In the genomic region with DNA sequence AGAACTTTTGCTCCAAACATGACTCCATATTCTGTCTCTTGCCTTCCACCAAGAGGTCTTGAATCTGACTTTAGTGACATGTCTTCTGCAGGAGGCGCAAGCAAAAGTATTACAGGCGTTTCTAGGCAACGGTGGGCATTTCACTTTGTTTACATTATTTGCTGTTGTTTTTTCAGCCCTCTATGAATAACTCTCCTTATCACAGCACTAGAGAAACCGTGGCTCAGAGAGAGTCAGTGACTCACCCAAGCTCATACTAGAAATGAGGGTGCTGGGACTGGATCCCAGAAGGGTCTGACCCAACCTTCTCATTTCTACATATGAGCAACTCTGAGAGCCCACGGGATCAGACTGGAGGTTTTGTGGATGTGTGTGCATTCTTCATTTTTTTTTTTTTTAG, we compare ENCODE assay signal across 28 mouse cellular contexts. TPM values are rescaled to one million over a fixed set of nuclear protein-coding genes. Genes with fewer than 3 reads are reported as not detected.
"Had no signal": no experiment of that assay in that cellular context is flagged by ENCODE, and none has a peak within 500 bp of the region (broad histone marks: within the 10 kb centered on the region; RNA-seq: fewer than 3 reads in every experiment).

No protein-coding gene starts in this region.

- H3K36me3 ChIP-seq: limb, embryonic 12.5 days; limb, embryonic 15.5 days had no signal

- ATAC-seq: intestine, postnatal 0 days; liver, postnatal 0 days had no signal

- H3K4me3 ChIP-seq: left cerebral cortex, adult 2 months; limb, embryonic 12.5 days; limb, embryonic 15.5 days; megakaryocyte, embryonic 14.5 days had no signal

- H3K27me3 ChIP-seq: limb, embryonic 12.5 days; limb, embryonic 15.5 days; megakaryocyte, embryonic 14.5 days had no signal

- H3K9ac ChIP-seq: limb, embryonic 12.5 days; limb, embryonic 15.5 days; liver, embryonic 14.5 days; liver, postnatal 0 days; lung, embryonic 14.5 days had no signal

- H3K4me1 ChIP-seq: limb, embryonic 12.5 days; limb, embryonic 15.5 days had no signal

- DNase-seq: kidney, adult 2 months; kidney, postnatal 36 days; layer of hippocampus, postnatal 36 days; liver, postnatal 0 days; lung, embryonic 14.5 days; lung, postnatal 14 days; midbrain, embryonic 14.5 days had no signal

- H3K27ac ChIP-seq: kidney, postnatal 0 days; left cerebral cortex, adult 2 months; limb, embryonic 12.5 days; limb, embryonic 15.5 days; liver, embryonic 14.5 days had no signal

- H3K4me2 ChIP-seq: limb, embryonic 12.5 days; limb, embryonic 15.5 days; liver, embryonic 11.5 days; lung, embryonic 14.5 days; midbrain, embryonic 11.5 days had no signal

- H3K9me3 ChIP-seq: limb, embryonic 12.5 days; limb, embryonic 15.5 days; megakaryocyte, embryonic 14.5 days had no signal

RNA-seq across cellular contexts. Expression of gene Ttc24, which starts 50.0 kb away (rescaled TPM):
- total RNA-seq: layer of hippocampus, adult 8-10 months; layer of hippocampus, postnatal 10 days; layer of hippocampus, postnatal 36 days; left cerebral cortex, adult 2 months; left cerebral cortex, postnatal 10 days; left cerebral cortex, postnatal 36 days; midbrain, postnatal 0 days had no signal
- polyA plus RNA-seq: intestine, postnatal 0 days; kidney, adult 2 months; kidney, embryonic 14.5 days; kidney, postnatal 0 days; limb, embryonic 12.5 days; limb, embryonic 15.5 days; liver, embryonic 11.5 days; liver, embryonic 14.5 days; liver, postnatal 0 days; lung, embryonic 14.5 days; midbrain, embryonic 11.5 days; midbrain, embryonic 14.5 days; midbrain, postnatal 0 days; neural tube, embryonic 11.5 days; neural tube, embryonic 14.5 days; small intestine, adult 2 months; spleen, adult 2 months; stomach, embryonic 16.5 days; urinary bladder, adult 2 months had no signal
